Mouse (Mus musculus) myocyte (in vitro differentiated cells): ENCODE results near the gene 2310057N15Rik. TPM values are rescaled to one million over a fixed set of nuclear protein-coding genes. Genes with fewer than 3 reads are reported as not detected.

Experiments
- H3K27me3 ChIP-seq: one replicate; pipeline ENCODE4 v1.6.1; 2011; ENCODE audit not compliant: control insufficient read depth, insufficient read depth, insufficient read length
- H3K36me3 ChIP-seq: one replicate; pipeline ENCODE4 v1.6.1; 2011; ENCODE audit not compliant: control insufficient read depth, insufficient read depth
- H3K4me2 ChIP-seq: one replicate; pipeline ENCODE4 v1.6.1; 2011; ENCODE audit warnings: low read depth, control low read depth
- H3K4me3 ChIP-seq: one replicate; pipeline ENCODE4 v1.5.1; 2011; ENCODE audit warnings: mild to moderate bottlenecking, control low read depth, moderate library complexity
- H3K79me2 ChIP-seq: one replicate; pipeline ENCODE4 v1.6.1; 2011; ENCODE audit not compliant: control insufficient read depth, insufficient read depth
- H3ac ChIP-seq: one replicate; pipeline ENCODE4 v1.6.1; 2011; ENCODE audit not compliant: control insufficient read depth, insufficient read length
- CEBPB ChIP-seq: IDR thresholded peaks from 2 replicates; pipeline ENCODE4 v1.6.1; 2011; ENCODE audit warnings: mild to moderate bottlenecking, moderate library complexity; ENCODE audit not compliant: poor library complexity, insufficient read depth, severe bottlenecking
- E2F4 ChIP-seq: IDR thresholded peaks from one replicate; pipeline ENCODE4 v1.6.1; 2011; ENCODE audit warnings: mild to moderate bottlenecking, control low read depth, moderate library complexity; ENCODE audit not compliant: insufficient read depth
- MAX ChIP-seq: IDR thresholded peaks from one replicate; pipeline ENCODE4 v1.6.1; 2011; ENCODE audit warnings: low read depth, mild to moderate bottlenecking, control low read depth
- MYOG ChIP-seq, 3 experiments: IDR thresholded peaks; one replicate each; pipeline ENCODE4 v1.6.1; 2011; ENCODE audit warnings: control low read depth in 2 of 3, low read depth in 2 of 3, mild to moderate bottlenecking in 2 of 3; ENCODE audit not compliant: insufficient read length in 2 of 3, control insufficient read depth in 1 of 3, insufficient read depth in 1 of 3
- polyA plus RNA-seq: library from polyadenylated mRNA; unstranded; fragments of >200 nt; fragmentation: generic; extraction: Trizol; gene quantifications from one replicate; pipeline ENCODE4 v1.2.1, GENCODE M21; 2012; ENCODE audit warnings: missing spikeins

Gene 2310057N15Rik
- polyA plus RNA-seq, 1 experiment = not detected

DNA sequence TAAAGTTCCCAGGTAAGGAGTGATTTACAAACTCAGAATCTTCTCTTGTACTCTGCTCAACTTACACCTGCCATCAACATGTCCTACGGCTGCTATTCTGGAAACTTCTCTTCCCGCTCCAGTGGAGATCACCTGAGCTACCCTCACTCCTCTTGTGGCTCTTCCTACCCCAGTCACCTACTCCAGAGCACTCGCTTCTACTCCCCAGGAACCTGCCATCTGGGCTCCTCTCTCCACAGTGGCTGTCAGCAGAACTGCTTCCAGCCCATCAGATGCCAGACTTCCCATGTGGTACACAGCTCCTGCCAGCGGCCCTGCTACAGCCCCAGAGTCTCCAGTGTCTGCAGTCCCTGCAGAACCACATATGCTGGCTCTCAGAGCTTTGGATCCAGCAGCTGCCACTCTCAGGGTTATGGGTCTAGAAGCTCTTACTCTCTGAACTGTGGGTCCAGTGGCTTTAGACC, 45.2 kb downstream of the 2310057N15Rik start, which contains the start of gene Krtap13-1:
Gene Krtap13-1, plus strand, starts transcription at position 51 of the 464 bp plus-strand sequence.
- Histone ChIP-seq H3ac (no peak within 1 kb of the TSS), H3K27me3 (no peaks in the 10 kb centered on the region), H3K36me3 (no peaks in the 10 kb centered on the region), H3K4me3 (no peak within 1 kb of the TSS), H3K4me2 (no peak within 1 kb of the TSS), H3K79me2 (no peaks in the 10 kb centered on the region)
- TF ChIP-seq MYOG (IDR thresholded peaks at IDR 0.05; ENCODE audit: control insufficient read depth in 1 of 3, insufficient read depth in 1 of 3, insufficient read length in 2 of 3, low read depth in 2 of 3) (no peak), MAX (no peak), CEBPB (no peak), E2F4 (no peak)

Other genes with a start within 250 kb of the 2310057N15Rik start
- not detected for gene Cldn8, start 211.0 kb downstream of the 2310057N15Rik start, polyA plus RNA-seq
- gene Krtap24-1, start 161.9 kb downstream of the 2310057N15Rik start, polyA plus RNA-seq = not detected
- not detected for gene 2310079G19Rik, start 146.5 kb downstream of the 2310057N15Rik start, polyA plus RNA-seq
- not detected for gene Krtap26-1, start 126.4 kb downstream of the 2310057N15Rik start, polyA plus RNA-seq
- not detected for gene Krtap27-1, start 102.5 kb downstream of the 2310057N15Rik start, polyA plus RNA-seq
- not detected for gene 2310061N02Rik, start 66.2 kb downstream of the 2310057N15Rik start, polyA plus RNA-seq
- gene Krtap13-1, start 45.3 kb downstream of the 2310057N15Rik start, polyA plus RNA-seq = not detected
- not detected for gene Krtap13, start 22.6 kb downstream of the 2310057N15Rik start, polyA plus RNA-seq
- not detected for gene 2310034C09Rik, start 15.4 kb downstream of the 2310057N15Rik start, polyA plus RNA-seq
- not detected for gene Gm5965, start 3.7 kb upstream of the 2310057N15Rik start, polyA plus RNA-seq
- gene Gm20741, start 38.0 kb upstream of the 2310057N15Rik start, polyA plus RNA-seq = not detected
- not detected for gene Krtap15, start 46.0 kb upstream of the 2310057N15Rik start, polyA plus RNA-seq
- gene Krtap14, start 51.9 kb upstream of the 2310057N15Rik start, polyA plus RNA-seq = not detected
- not detected for gene Krtap19-1, start 95.2 kb upstream of the 2310057N15Rik start, polyA plus RNA-seq
- gene Krtap19-2, start 100.1 kb upstream of the 2310057N15Rik start, polyA plus RNA-seq = not detected
- gene Krtap19-3, start 103.8 kb upstream of the 2310057N15Rik start, polyA plus RNA-seq = not detected
- gene Krtap19-4, start 110.9 kb upstream of the 2310057N15Rik start, polyA plus RNA-seq = not detected
- not detected for gene Krtap19-5, start 122.3 kb upstream of the 2310057N15Rik start, polyA plus RNA-seq
- not detected for gene Krtap19-9b, start 158.1 kb upstream of the 2310057N15Rik start, polyA plus RNA-seq
- gene Krtap16-3, start 188.7 kb upstream of the 2310057N15Rik start, polyA plus RNA-seq = not detected
- not detected for gene Krtap22-2, start 236.6 kb upstream of the 2310057N15Rik start, polyA plus RNA-seq
- gene Gm10229, start 241.1 kb upstream of the 2310057N15Rik start, polyA plus RNA-seq = not detected